Mouse (Mus musculus): ENCODE measurements around the gene Itpr1. TPM values are rescaled to one million over a fixed set of nuclear protein-coding genes. Genes with fewer than 3 reads are reported as not detected.

Itpr1 gene
- polyA plus RNA-seq, 1 experiment, result 0.07 TPM

DNA sequence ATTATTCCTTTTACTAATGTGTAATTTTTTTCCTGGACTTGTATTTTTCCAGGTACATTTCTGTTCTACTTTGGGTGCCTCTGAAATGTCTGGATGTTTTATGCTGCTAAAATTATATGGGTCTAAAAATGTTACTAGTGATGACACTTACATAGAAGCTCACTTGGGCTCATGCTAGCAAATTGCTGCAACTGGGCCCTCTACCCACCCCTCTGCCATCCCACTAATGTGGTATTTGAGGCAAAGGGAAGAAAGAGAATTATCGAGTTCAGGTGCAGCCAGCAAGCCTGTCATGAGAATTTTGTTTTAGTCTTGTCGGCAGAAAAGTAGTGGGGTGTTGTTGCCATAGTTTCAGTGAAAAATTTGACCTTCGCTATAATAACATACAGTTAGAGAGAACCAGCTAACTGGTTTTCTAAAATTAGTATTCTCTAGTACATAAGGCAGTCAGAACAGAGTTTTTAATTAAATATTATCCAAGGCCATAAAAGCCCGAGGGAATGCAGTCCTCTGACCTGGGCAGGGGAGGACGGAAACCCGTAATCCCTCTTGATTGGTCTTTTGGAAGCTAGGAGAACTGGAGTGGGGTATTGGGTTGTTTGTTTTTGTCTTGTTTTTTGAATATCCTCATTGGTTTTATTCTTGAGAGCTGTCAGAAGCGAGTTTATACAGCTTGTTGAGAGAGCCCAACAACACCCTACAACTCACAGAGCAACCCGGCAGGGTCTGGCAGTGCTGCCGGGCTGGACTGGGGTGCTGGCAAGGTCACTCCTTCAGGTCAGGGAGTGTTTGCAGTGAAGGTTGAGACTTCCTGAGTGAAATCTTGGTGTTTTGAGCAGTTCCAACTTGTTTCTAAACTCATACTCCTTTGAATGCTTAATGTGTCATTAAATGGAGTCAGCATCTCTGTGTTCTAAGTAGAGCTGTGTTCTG, 41.5 kb downstream of the Itpr1 start:
- H3K36me3 ChIP-seq (ENCODE audit: control insufficient read depth), result no peaks in the 10 kb centered on the region
- H3K27me3 ChIP-seq (ENCODE audit: control insufficient read depth), result no peaks in the 10 kb centered on the region
- TF ChIP-seq GATA1 (IDR thresholded peaks at IDR 0.05; ENCODE audit: low read length) (no peak), TAL1 (IDR thresholded peaks at IDR 0.05; ENCODE audit: low read length) (no peak)
- H3K9me3 ChIP-seq (ENCODE audit: control insufficient read depth, low read length), result no peaks in the 10 kb centered on the region
- no peaks in the 10 kb centered on the region for H3K4me1 ChIP-seq (ENCODE audit: control insufficient read depth)
- H3K4me3 ChIP-seq (replicated peaks), result no peak overlapping the region

DNA sequence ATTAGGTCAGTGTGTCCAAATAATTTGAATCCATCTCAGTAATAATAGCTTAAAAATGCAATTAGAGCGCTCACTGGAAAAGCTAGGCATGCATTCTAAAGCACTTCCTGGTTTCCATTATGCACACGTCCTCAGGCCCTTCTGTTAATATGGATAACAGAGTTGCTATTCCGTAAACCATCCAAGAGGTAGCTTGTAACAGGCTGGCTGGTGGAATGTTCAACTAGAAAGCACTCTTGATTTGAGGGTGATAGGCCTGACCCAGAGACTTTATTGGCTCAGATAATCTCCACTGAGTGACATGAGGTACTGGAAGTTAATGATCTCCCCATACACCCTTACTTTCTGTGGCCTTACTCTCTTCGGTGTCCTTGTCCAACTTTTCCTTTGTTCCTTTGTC, 43.0 kb downstream of the Itpr1 start:
- peaks cover 8% of the 10 kb centered on the region for H3K4me1 ChIP-seq (ENCODE audit: control insufficient read depth)
- TF ChIP-seq GATA1 (IDR thresholded peaks at IDR 0.05; ENCODE audit: low read length) (no peak), TAL1 (IDR thresholded peaks at IDR 0.05; ENCODE audit: low read length) (no peak)
- no peaks in the 10 kb centered on the region for H3K9me3 ChIP-seq (ENCODE audit: control insufficient read depth, low read length)
- no peaks in the 10 kb centered on the region for H3K27me3 ChIP-seq (ENCODE audit: control insufficient read depth)
- no peak overlapping the region for H3K4me3 ChIP-seq (replicated peaks)
- H3K36me3 ChIP-seq (ENCODE audit: control insufficient read depth), result no peaks in the 10 kb centered on the region

DNA sequence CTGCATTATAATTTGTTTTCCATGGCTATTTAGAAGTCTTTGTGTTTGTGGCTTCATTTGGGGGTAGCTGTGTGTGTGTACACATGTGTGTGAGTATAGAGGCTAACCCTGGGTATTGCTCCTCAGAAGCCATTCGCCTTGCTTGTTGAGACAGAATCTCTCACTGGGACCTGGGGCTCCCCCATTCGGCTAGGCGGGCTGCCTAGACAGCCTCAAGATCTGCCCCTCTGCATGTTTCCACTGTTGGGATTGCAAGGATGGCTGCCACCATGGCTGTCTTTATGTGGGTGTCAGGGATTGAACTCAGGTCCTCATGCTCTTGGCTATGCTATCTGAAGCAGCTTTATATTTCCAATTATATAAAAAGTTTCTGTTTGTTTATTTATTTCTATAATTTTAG, 44.3 kb downstream of the Itpr1 start:
- Histone ChIP-seq H3K4me1 (ENCODE audit: control insufficient read depth) (peaks cover 8% of the 10 kb centered on the region), H3K27me3 (ENCODE audit: control insufficient read depth) (no peaks in the 10 kb centered on the region), H3K36me3 (ENCODE audit: control insufficient read depth) (no peaks in the 10 kb centered on the region), H3K4me3 (replicated peaks) (no peak overlapping the region), H3K9me3 (ENCODE audit: control insufficient read depth, low read length) (no peaks in the 10 kb centered on the region)
- TF ChIP-seq GATA1 (IDR thresholded peaks at IDR 0.05; ENCODE audit: low read length) (no peak), TAL1 (IDR thresholded peaks at IDR 0.05; ENCODE audit: low read length) (no peak)

DNA sequence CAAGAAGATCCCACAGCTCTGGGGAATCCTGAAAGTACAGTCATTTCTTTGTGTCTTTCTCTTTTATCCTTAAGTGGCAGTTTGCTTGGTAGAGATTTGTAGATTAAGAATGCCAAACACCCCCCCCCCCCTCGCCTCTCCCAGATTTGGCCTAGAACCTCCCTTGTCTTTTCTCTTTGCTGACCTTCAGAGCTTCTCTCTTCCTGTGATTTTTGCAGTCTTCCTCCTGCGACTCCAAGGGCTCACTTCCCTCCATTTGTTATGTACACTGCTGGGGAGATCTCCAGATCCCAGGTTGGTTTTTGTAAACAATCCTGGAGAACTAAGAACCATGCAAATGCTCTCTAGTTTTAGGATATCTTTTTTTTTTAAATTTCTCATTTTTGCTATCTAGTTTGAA, 45.7 kb downstream of the Itpr1 start:
- no peak for TF ChIP-seq GATA1 (IDR thresholded peaks at IDR 0.05; ENCODE audit: low read length)
- TF ChIP-seq TAL1 (IDR thresholded peaks at IDR 0.05; ENCODE audit: low read length), result no peak
- Histone ChIP-seq H3K4me3 (replicated peaks) (no peak overlapping the region), H3K4me1 (ENCODE audit: control insufficient read depth) (peaks cover 8% of the 10 kb centered on the region)

DNA sequence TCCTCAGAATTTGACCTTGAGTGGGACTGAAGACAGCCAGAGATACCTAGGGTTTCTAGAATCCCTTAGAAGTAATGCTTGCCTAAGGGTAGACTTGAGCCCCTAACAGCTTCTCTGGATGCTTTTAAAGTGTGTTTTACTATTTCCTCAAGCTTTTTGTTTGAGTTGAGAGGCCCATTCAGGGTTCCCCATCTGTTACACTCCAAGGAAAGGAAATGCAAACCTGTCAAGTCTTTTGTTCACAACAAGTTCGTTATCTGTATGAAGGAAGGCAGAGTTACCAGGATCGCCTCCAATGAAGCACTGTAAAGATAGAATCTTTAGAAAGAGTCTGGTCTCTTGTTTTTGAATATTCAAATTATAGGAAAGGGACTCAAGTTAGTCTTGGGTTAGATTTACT, 46.8 kb downstream of the Itpr1 start:
- Histone ChIP-seq H3K4me1 (ENCODE audit: control insufficient read depth) (peaks cover 8% of the 10 kb centered on the region), H3K36me3 (ENCODE audit: control insufficient read depth) (no peaks in the 10 kb centered on the region), H3K4me3 (replicated peaks) (no peak overlapping the region), H3K27me3 (ENCODE audit: control insufficient read depth) (no peaks in the 10 kb centered on the region), H3K9me3 (ENCODE audit: control insufficient read depth, low read length) (no peaks in the 10 kb centered on the region)
- TF ChIP-seq TAL1 (IDR thresholded peaks at IDR 0.05; ENCODE audit: low read length) (no peak), GATA1 (IDR thresholded peaks at IDR 0.05; ENCODE audit: low read length) (no peak)

More for the DNA sequence above, 45.7 kb downstream of the Itpr1 start:
- Histone ChIP-seq H3K27me3 (ENCODE audit: control insufficient read depth) (no peaks in the 10 kb centered on the region), H3K9me3 (ENCODE audit: control insufficient read depth, low read length) (no peaks in the 10 kb centered on the region), H3K36me3 (ENCODE audit: control insufficient read depth) (no peaks in the 10 kb centered on the region)

DNA sequence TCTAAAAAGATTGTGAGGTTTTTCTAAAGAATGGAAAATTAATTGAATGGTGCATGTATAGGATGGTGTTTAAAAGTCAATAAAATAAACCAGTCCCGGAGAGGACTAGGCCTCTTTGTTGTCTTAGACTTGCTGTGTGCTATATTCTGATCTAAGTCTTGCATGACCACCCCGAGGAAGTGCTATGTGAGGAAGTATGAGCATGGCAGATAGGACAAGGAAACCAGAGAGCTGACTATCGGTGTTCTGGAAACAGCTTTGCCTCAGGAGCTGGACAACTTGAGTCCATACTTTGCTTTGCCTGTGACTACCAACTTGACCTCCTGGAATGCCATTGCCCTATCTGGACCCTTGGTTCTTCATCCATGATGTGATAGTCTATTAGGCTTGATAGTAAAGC, 48.6 kb downstream of the Itpr1 start:
- TF ChIP-seq GATA1 (IDR thresholded peaks at IDR 0.05; ENCODE audit: low read length) (no peak), TAL1 (IDR thresholded peaks at IDR 0.05; ENCODE audit: low read length) (no peak)
- no peak overlapping the region for H3K4me3 ChIP-seq (replicated peaks)
- H3K9me3 ChIP-seq (ENCODE audit: control insufficient read depth, low read length), result no peaks in the 10 kb centered on the region
- H3K4me1 ChIP-seq (ENCODE audit: control insufficient read depth), result peaks cover 8% of the 10 kb centered on the region
- H3K27me3 ChIP-seq (ENCODE audit: control insufficient read depth), result no peaks in the 10 kb centered on the region
- no peaks in the 10 kb centered on the region for H3K36me3 ChIP-seq (ENCODE audit: control insufficient read depth)

DNA sequence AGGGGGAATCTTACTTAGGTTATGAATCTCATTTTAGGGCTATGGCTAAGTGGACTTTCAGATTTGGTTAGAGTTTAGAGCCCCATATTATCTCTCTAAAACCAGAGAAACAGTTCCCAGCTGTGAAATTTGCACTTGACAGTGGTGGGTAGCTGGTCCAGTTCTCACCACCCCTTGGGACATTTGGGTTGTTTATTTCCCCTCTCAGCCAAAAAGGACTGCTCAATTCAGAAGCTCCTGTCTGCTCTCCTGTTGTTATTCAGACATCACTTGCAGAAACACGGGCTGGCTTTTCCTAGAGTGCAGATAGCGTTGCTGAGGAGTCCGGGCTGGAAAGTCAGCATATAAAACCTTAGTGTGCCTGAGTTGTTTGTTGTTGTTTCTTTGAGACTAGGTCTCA, 51.3 kb downstream of the Itpr1 start:
- Histone ChIP-seq H3K27me3 (ENCODE audit: control insufficient read depth) (no peaks in the 10 kb centered on the region), H3K4me1 (ENCODE audit: control insufficient read depth) (peaks cover 8% of the 10 kb centered on the region), H3K9me3 (ENCODE audit: control insufficient read depth, low read length) (no peaks in the 10 kb centered on the region), H3K4me3 (replicated peaks) (no peak overlapping the region), H3K36me3 (ENCODE audit: control insufficient read depth) (no peaks in the 10 kb centered on the region)
- TF ChIP-seq GATA1 (IDR thresholded peaks at IDR 0.05; ENCODE audit: low read length) (no peak), TAL1 (IDR thresholded peaks at IDR 0.05; ENCODE audit: low read length) (no peak)

DNA sequence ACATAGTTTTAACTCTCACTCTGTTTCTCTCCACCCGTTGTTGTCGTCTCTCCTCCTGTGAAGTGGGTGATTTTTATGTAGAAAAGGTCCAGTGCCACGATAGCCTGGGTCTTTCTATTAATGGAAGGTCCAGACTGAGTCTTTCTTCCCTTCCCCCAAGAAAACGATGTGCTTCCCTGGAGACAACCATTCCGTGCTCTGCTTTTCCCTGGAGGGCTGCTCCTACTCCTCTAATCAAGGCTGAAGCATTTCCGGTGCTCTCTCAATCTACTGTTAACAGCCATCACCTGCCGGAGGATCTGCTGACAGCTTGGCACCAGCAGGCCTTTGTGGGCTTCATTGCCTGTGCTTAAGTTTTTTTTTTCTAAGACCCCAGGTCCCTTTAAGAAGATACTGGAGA, 60.6 kb downstream of the Itpr1 start:
- no peaks in the 10 kb centered on the region for H3K9me3 ChIP-seq (ENCODE audit: control insufficient read depth, low read length)
- H3K27me3 ChIP-seq (ENCODE audit: control insufficient read depth), result no peaks in the 10 kb centered on the region
- no peaks in the 10 kb centered on the region for H3K36me3 ChIP-seq (ENCODE audit: control insufficient read depth)

DNA sequence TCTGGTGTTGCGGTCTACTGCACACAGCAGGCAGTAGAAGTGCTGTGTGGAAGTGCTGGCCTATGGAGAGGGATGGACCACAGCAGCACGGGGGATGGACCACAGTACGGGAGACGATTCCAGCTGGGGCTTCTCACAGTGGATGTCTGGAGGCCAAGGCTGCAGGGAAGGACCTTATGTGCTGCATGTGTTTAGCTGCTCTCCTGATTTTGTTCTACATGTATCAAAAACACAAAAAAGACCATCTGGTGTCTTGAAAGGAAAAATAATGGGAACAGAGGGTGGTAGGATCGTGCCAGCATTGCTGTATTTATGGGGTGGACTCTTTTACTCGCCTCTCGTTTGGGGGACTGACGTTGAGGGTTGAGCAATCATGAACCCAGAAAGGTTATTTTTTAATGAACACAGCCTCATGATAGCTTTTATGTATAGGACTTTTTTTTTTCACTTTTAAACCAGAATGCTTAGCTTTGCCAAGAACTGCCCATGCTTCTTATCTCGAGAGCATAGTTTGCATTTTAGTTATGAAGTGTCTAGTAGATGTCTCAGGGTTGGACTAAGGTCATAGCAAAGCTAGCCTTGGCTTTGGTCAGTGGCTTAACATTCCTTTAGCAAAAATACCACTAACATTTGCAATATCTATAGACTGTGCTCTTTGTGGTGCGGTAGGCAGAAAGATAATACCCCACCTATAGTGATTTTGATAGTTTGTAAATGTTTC, 61.6 kb downstream of the Itpr1 start:
- TF ChIP-seq TAL1 (IDR thresholded peaks at IDR 0.05; ENCODE audit: low read length) (no peak), GATA1 (IDR thresholded peaks at IDR 0.05; ENCODE audit: low read length) (no peak)
- H3K9me3 ChIP-seq (ENCODE audit: control insufficient read depth, low read length), result no peaks in the 10 kb centered on the region
- no peak overlapping the region for H3K4me3 ChIP-seq (replicated peaks)
- H3K27me3 ChIP-seq (ENCODE audit: control insufficient read depth), result no peaks in the 10 kb centered on the region
- no peaks in the 10 kb centered on the region for H3K36me3 ChIP-seq (ENCODE audit: control insufficient read depth)
- no peaks in the 10 kb centered on the region for H3K4me1 ChIP-seq (ENCODE audit: control insufficient read depth)

More for the DNA sequence above, 60.6 kb downstream of the Itpr1 start:
- Histone ChIP-seq H3K4me1 (ENCODE audit: control insufficient read depth) (no peaks in the 10 kb centered on the region), H3K4me3 (replicated peaks) (no peak overlapping the region)
- TF ChIP-seq GATA1 (IDR thresholded peaks at IDR 0.05; ENCODE audit: low read length), result no peak
- no peak for TF ChIP-seq TAL1 (IDR thresholded peaks at IDR 0.05; ENCODE audit: low read length)

Data from erythroblast, embryonic 14.5 days (primary cell).